Mouse (Mus musculus) inflammation-experienced regulatory T-cells, adult 6 months (primary cell): ENCODE results near the gene Tuba1b. TPM values are rescaled to one million over a fixed set of nuclear protein-coding genes. Genes with fewer than 3 reads are reported as not detected.

Experiments used
- ATAC-seq: one replicate; pipeline ENCODE4 v1.8.0; 2017
- polyA plus RNA-seq, 3 experiments: library from polyadenylated mRNA; unstranded; fragments of 100-300 nt; shearing (Covaris generic); gene quantifications; one replicate each; pipeline ENCODE4 v1.2.1; 2017

The Tuba1b gene
- polyA plus RNA-seq, 3 experiments from 2014 or later = 459 to 882 (median 544) TPM

GRCm38 (mm10) chr15:98886667-98887387 lies 47.5 kb downstream of the Tuba1b start:
- ATAC-seq = no peak

- no peak for ATAC-seq
Measured at GRCm38 (mm10) chr15:98884106-98884505, 50.3 kb downstream of the Tuba1b start.

GRCm38 (mm10) chr15:98883661-98884060 lies 50.7 kb downstream of the Tuba1b start:
- ATAC-seq = no peak

- ATAC-seq = no peak
Measured at GRCm38 (mm10) chr15:98881656-98882008, 52.7 kb downstream of the Tuba1b start.

Other genes with a start within 250 kb of the Tuba1b start
- gene Ccdc65, start 226.4 kb downstream of the Tuba1b start, polyA plus RNA-seq = not detected
- gene Fkbp11, start 206.4 kb downstream of the Tuba1b start, polyA plus RNA-seq = 1 to 10 TPM in 1 of 3 experiments, under 1 TPM in 1, not detected in 1; 0.62 to 1.7 TPM
- 10 to 100 TPM; 35.5 to 38.0 (median 37.8) TPM for gene Arf3, start 171.4 kb downstream of the Tuba1b start, polyA plus RNA-seq
- gene Wnt10b, start 156.4 kb downstream of the Tuba1b start, polyA plus RNA-seq = under 1 TPM in 1 of 3 experiments, not detected in 2; 0.15 TPM
- under 1 TPM in 1 of 3 experiments, not detected in 2; 0.15 TPM for gene Wnt1, start 144.7 kb downstream of the Tuba1b start, polyA plus RNA-seq
- not detected for gene Ddn, start 125.1 kb downstream of the Tuba1b start, polyA plus RNA-seq
- gene Prkag1, start 103.0 kb downstream of the Tuba1b start, polyA plus RNA-seq = 100 to 1,000 TPM; 119 to 137 (median 129) TPM
- 10 to 100 TPM; 18.7 to 36.4 (median 30.7) TPM for gene Kmt2d, start 63.4 kb downstream of the Tuba1b start, polyA plus RNA-seq
- gene Rhebl1, start 40.0 kb downstream of the Tuba1b start, polyA plus RNA-seq = 10 to 100 TPM in 2 of 3 experiments, 1 to 10 TPM in 1; 9.5 to 13.0 (median 10.8) TPM
- gene Dhh, start 36.0 kb downstream of the Tuba1b start, polyA plus RNA-seq = under 1 TPM in 1 of 3 experiments, not detected in 2; 0.09 TPM
- 10 to 100 TPM; 17.3 to 46.9 (median 39.3) TPM for gene Lmbr1l, start 16.3 kb downstream of the Tuba1b start, polyA plus RNA-seq
- not detected for gene Gm49450, start 19.0 kb upstream of the Tuba1b start, polyA plus RNA-seq
- 100 to 1,000 TPM; 206 to 351 (median 217) TPM for gene Tuba1a, start 19.1 kb upstream of the Tuba1b start, polyA plus RNA-seq
- gene Tuba1c, start 95.3 kb upstream of the Tuba1b start, polyA plus RNA-seq = 100 to 1,000 TPM in 1 of 3 experiments, 10 to 100 TPM in 2; 70.4 to 203 (median 83.7) TPM
- not detected for gene Prph, start 120.6 kb upstream of the Tuba1b start, polyA plus RNA-seq
- gene Troap, start 140.0 kb upstream of the Tuba1b start, polyA plus RNA-seq = 1 to 10 TPM in 2 of 3 experiments, under 1 TPM in 1; 0.92 to 9.3 (median 1.1) TPM
- gene C1ql4, start 153.3 kb upstream of the Tuba1b start, polyA plus RNA-seq = not detected
- gene Dnajc22, start 158.6 kb upstream of the Tuba1b start, polyA plus RNA-seq = not detected
- under 1 TPM in 1 of 3 experiments, not detected in 2; 0.17 TPM for gene Spats2, start 191.4 kb upstream of the Tuba1b start, polyA plus RNA-seq